Mouse (Mus musculus) urinary bladder, postnatal 4 days (tissue): Measurements from ENCODE around the gene Tigit.

ENCODE experiments used
- DNase-seq, 2 experiments: peaks; one replicate each; pipeline ENCODE4 v3.0.0; 2021 to 2022; ENCODE audit warnings: low spot score in 2 of 2

Gene Tigit

DNA sequence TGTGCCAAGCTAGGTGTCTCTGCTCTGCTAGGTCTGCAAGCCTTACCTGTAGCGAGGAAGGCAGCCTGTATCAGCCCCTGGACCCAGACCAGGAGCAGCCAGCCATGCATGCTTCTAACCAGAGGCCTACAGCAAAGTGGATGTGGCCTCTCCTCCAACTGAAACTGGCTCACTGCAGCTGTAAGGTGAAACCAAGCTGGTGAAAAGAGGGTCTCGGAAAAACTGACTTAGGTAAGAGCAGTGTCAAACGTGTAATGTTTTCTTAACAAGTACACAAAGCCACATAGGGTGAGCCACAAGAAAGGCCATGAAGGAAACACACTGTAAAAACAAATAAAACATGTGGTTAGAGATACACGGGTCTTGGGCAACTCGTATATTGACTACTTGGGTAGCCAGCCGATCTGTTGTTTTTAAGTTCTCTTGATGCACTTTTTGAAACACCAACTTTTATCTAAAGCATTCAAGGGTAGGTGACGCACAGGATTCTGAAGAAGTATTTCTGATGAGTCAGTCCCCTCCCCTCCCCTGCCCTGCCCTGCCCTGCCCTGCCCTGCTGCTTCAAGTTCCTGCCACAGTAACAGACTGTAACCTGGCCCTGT is at the start of gene Tigit:
Gene Tigit (minus strand): TSS at position 169 of the 602 bp plus-strand sequence.
- no peak for DNase-seq

- no peak for DNase-seq
Measured at GRCm38 (mm10) chr16:43711361-43711760, 47.4 kb upstream of the Tigit start.

DNA sequence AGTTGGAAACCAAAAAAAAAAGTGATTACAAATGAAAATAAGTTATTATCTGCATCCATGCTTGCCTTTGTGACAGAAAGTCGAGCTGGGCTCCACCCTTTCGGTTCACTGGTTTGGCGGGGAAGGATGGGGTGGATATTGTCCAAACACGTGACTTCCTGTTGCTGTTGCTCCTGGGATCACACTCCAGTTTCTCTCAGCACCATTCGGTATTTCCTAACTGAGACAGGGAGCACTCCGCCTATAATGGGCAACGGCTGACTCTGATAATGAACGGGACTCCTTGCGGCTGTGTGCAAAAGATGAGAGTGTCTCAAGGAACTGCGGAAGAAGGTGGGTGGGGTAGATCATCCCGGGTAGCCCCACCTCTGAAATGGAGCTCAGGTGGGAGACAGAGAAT is 46.7 kb upstream of the Tigit start:
- DNase-seq = no peak

DNA sequence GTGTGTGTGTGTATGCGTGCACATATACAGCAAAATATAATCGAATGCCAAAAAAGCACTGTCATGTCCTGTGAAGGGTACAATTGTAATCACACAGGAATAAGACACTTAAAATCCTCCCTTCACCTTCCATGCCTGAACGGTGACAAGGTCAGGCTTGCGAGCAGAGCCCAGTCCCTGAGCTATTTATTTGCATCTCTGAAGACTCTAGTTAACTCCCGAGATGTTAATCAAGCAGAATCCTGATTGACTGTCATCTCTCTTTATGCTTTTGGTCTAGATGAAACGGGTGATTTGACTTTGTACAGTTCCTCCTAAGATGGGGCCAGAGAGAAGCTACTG is 46.2 kb upstream of the Tigit start:
- no peak for DNase-seq

DNA sequence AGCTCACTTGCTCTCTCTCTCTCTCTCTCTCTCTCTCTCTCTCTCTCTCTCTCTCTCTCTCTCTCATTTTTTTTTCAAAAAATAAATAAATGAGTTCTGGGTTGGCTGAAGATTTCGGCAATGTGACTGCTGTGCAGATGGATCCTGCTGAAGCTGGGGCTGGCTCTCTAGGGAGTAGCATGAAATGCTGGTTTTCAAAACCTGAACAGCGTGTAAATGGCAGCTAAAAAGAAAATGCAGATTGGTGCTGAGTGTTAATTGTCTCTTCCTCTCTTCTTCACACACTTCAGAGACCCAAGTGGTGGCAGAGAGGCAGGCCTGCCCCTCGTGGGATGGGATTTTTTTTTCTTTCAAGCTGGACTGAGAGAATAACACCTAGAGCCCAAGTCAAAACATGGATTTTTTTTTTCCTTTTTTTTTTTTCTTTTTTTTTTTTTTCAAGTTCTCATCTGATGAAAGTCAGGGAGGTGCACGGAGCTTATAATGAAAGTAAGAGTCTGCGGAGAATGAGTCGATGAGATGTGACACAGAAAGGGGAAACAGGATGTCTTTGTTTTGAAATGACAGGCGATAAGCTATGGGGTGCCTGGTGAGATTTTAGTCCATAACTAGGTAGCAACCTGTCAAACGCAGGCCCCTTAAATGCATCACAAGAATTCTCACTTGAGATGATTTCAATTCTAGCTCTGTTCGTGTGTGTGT is 45.6 kb upstream of the Tigit start:
- peak in 1 of 2 experiments; percentile 8 for DNase-seq

- DNase-seq = no peak
Measured at GRCm38 (mm10) chr16:43709062-43709413, 45.1 kb upstream of the Tigit start.

DNA sequence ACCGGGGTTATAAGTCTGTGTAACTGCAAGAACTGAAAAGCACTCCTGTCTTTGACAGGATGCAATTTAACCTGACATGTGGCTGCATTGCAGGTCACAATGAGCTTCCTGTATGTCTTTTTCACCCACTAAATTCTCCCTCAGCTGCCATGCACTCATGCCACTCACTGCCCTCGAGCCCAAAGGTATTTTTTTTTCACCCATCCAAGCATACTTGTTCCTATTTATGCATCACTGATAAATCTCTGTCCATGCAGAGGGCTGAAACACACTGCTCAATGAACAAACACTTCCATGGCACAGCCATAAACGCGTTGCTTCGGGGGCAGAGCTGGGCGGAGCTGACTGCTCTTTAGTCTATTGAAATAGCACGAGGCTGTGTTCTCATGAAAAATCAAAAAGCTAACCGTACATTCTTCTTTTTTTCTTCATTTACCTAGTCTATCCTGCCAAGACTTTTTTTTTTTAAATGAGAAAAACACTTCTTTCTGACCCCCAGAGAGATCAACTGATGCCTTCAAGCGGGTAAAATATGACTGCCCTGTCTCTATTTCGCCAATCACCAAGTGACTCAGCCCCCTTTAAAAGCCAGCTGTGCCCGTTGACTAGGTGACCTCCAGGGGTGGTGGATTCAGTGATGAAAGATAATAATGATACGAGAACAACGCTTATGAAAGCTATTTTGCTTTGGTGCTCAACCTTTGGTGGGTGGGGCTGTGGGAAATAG is 44.6 kb upstream of the Tigit start:
- no peak for DNase-seq

DNA sequence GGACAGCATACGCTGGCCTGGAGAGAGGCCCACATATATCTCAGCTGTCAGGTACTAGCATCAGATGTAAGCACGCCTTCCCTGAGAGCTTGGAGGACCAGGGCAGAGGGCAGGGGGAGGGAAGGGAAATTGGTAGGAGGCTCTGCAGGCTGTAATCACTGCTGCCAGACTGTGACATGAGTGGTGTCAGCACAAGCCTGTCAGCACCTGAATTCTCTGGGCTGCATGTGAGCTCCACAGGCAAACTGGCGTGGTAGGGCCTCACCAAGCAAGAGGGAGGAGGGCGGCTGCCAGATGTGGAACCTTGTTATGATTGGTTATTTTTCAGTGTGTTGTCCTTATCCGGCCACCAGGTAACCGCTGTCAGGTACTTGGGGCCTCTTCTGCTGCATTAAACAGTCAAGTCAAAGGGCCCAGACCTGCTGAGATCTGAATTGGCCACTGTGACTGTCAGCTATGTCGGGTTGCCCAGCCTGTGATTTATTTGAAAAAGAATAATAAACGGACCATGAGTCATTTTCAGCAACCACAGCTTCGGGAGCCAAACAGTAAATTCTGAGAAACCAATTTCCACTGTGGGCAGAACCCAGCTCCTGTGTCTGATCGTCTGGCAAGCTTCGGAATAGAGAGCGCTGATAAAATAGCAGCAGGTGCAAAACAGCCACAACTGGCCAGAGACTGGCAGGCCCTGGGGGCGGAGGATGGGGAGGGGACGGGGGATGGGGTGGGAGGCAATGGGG is 38.0 kb upstream of the Tigit start:
- DNase-seq = no peak

DNA sequence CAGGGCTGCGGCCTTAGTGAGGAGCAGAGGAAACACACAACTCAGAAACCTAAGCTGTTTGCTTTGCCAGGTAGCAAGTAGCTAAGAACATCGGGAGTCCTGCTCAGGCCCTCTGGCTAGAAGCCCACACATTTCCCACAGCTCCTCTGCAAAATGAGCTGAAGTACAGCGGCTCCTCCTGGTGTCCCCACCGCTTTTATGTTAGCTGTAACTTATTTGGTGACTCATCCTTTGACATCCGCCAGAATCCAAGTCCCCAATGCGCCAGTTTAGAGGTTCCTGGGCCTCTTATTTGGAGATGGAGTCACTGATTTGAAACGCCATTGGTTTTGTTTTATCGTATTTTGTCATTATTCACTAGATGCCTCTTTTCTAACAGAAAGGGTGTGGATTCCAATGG is 36.6 kb upstream of the Tigit start:
- no peak for DNase-seq

DNA sequence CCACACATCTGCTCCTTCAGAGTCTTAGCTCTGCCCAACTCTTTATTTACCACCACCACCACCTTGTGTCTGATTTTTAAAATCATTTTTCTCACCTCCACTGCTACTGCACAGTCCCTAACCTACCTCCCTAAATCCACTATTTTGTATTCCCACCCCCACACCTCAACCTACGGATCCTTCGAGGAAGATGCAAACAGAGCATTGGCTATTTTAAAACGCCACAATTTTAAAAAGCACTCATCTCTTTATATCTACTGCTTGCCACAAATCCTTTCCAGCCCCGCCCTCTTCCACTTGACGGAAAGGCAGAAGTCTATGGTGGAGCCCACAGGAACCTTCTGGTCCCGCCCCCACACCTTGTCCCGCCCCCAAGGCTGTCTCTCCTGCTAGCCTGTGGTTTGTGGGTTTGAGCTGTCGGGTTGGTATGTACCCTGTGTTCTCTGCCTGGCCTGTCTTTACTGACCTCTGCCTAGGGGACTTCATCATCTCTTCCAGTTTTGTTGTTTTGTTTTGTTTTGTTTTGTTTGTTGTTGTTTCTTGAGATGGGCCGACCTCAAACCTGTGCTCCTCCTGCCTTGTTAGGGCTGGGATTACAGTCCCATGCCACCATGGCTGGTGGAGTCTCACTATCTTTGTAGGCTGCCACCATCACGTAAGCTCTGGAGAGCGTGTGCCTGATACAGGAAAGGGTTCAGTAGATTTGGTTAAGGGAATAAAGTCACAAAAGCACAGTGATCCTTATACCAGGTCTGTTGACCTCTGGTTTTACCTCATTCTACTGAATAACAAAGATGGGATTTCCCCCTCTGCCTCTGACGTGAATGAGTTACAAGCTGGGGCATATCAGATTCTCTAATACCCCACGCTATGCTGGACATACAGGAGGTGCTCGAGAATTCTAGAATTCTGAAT is 35.0 kb upstream of the Tigit start:
- DNase-seq = no peak

DNA sequence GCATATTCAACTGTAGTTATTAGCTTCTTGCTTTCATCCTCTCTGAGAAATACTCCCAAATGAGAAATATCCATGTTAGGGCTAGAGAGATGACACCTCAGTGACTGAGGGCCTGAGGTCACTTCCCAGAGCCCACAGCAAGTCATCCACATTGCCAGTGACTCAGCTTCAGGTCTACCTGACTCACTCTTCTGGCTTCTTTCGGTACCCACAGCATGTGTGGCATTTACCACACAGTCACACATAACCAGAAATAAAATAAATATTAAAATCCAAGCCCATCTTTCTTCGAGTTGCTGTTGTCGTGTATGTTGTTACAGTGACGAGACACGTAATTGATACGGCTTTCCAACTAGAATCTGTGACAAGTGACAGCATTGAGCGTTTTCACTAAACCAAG is 33.8 kb upstream of the Tigit start:
- no peak for DNase-seq

DNA sequence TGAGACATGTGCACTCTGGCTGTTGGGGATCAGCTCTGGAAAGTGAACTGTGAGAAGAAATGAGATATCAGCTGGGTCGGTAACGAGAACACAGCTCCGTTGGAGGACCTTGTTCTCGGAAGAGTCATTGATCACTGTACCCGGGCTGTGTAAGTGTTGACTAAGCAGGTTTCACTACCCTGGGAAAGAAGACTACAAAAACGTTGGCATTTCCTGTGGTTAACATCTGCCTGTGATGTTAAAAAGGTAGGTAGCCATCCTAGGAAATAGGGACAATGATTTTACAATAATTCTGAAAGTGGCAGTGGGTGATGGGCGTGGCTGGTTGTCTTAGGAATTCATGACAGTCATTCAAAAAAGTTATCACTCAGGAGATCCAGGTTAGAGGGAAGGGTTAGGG is 31.9 kb upstream of the Tigit start:
- DNase-seq = no peak

- DNase-seq = no peak
Measured at GRCm38 (mm10) chr16:43694104-43694503, 30.2 kb upstream of the Tigit start.

- no peak for DNase-seq
Measured at GRCm38 (mm10) chr16:43692611-43693010, 28.7 kb upstream of the Tigit start.

- no peak for DNase-seq
Measured at GRCm38 (mm10) chr16:43691741-43692140, 27.8 kb upstream of the Tigit start.

GRCm38 (mm10) chr16:43690912-43691311 is 27.0 kb upstream of the Tigit start:
- no peak for DNase-seq

DNA sequence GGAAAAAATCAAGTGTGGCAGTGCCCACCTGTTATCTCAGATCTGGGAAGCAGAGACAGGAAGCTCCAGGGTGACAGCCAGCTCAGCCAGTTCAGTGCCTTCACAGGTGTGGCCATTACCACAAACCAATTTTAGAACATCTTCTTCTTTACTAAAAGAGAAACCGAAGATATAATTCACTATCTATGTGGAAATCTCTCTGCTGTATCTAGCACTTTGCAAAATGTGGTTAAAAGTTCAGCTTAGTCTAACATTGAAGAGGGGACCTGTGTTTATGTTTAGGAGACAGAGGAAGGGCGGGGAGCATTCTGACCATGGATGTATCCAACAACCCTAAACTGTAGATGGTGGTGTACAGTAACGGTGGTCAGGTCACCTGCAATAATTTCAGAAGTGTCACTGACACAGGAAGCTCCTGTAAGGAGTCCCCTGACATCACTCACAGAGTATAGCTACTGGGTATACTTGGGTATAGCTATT is 26.3 kb upstream of the Tigit start:
- DNase-seq = peak in 1 of 2 experiments; percentile 10

GRCm38 (mm10) chr16:43687968-43688367 is 24.0 kb upstream of the Tigit start:
- DNase-seq = no peak

DNA sequence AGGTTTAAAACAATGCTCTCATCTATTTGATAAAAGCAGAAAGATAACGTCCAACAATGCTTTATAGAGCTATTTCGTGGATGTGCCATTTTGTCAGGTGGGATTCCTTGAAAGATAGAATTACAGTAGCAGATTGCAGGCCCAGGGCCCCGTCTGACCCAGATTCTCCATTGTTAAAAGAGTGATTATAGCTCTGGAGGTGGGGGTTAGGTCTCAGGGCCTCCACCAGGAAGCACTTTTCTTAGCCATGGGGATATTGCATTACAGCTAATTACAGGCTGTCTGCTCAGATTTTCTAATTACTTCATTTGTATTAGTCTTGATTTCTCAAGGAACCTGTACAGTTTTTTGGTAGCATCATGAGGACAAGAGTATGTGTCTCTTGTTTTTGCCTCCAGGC is 10.5 kb upstream of the Tigit start:
- DNase-seq = peak in 1 of 2 experiments; percentile 5

GRCm38 (mm10) chr16:43672697-43673096 is 8.8 kb upstream of the Tigit start:
- DNase-seq = no peak

GRCm38 (mm10) chr16:43671972-43672371 is 8.0 kb upstream of the Tigit start:
- no peak for DNase-seq
